Mouse (Mus musculus) forebrain, embryonic 14.5 days (tissue): ENCODE measurements at regions not wholly inside any gene's neighbourhood (a gene's known extent, or its start where the extent isn't known, plus 50 kb on each side); places are given as distances from the start of the nearest gene placed in this dataset.

Experiments
- ATAC-seq: fragments of 200-750 bp; cut with Nextera tagmentation; 2 replicates; pipeline ENCODE4 v1.8.0; 2017; ENCODE audit warnings: mild to moderate bottlenecking, moderate library complexity
- DNase-seq: peaks from one replicate; pipeline ENCODE4 v3.0.0-alpha.2; 2015; ENCODE audit warnings: low spot score
- H3K27ac ChIP-seq: fragments of 300-500 bp; sonication (generic); 2 replicates; pipeline ENCODE4 v1.5.1; 2014; ENCODE audit warnings: low read depth, mild to moderate bottlenecking, control low read depth, low read length, moderate library complexity
- H3K27me3 ChIP-seq: fragments of 300-500 bp; sonication (generic); replicated peaks from 2 replicates; pipeline ENCODE4 v1.6.1; 2014; ENCODE audit warnings: low read length, control low read depth, mixed read lengths; ENCODE audit not compliant: control insufficient read depth, insufficient read depth
- H3K36me3 ChIP-seq: fragments of 300-500 bp; sonication (generic); 2 replicates; pipeline ENCODE4 v1.6.1; 2014; ENCODE audit warnings: low read length, control low read depth; ENCODE audit not compliant: control insufficient read depth, insufficient read depth
- H3K4me1 ChIP-seq: fragments of 300-500 bp; sonication (generic); 2 replicates; pipeline ENCODE4 v1.6.1; 2014; ENCODE audit warnings: antibody characterized with exemption, low read length, control low read depth; ENCODE audit not compliant: control insufficient read depth, insufficient read depth
- H3K4me2 ChIP-seq: fragments of 300-500 bp; sonication (generic); 2 replicates; pipeline ENCODE4 v1.6.1; 2014; ENCODE audit warnings: mild to moderate bottlenecking, control low read depth, low read length
- H3K4me3 ChIP-seq: fragments of 300-500 bp; sonication (generic); 2 replicates; pipeline ENCODE4 v1.5.1; 2014; ENCODE audit warnings: low read depth, low read length, control low read depth
- H3K9ac ChIP-seq: fragments of 300-500 bp; sonication (generic); 2 replicates; pipeline ENCODE4 v1.6.1; 2014; ENCODE audit warnings: mild to moderate bottlenecking, low read length, control low read depth, moderate library complexity
- H3K9me3 ChIP-seq: fragments of 300-500 bp; sonication (generic); replicated peaks from 2 replicates; pipeline ENCODE4 v1.6.1; 2016; ENCODE audit warnings: low read length, control low read depth, mixed read lengths; ENCODE audit not compliant: control insufficient read depth
- WGBS: fragments of 180-500 bp; shearing (Covaris S2); extraction: QIAGEN DNeasy Blood & Tissue Kit; methylation state at CpG from one replicate; pipeline ENCODE4 v1.1.7; 2014; 5-methylcytosine and 5-hydroxymethylcytosine counted together

- Histone ChIP-seq H3K27ac (no peak overlapping the region), H3K4me3 (no peak overlapping the region), H3K9me3 (no peaks in the 10 kb centered on the region), H3K4me1 (peaks cover 23% of the 10 kb centered on the region), H3K4me2 (no peak overlapping the region), H3K9ac (no peak overlapping the region), H3K36me3 (no peaks in the 10 kb centered on the region), H3K27me3 (0 out of 2 replicates have a peak, but pooled peaks cover 2% of the 10 kb centered on the region)
- 93% methylated on average over 6 of the region's 6 CpGs for WGBS
- DNase-seq (no peak), ATAC-seq (no peak)
These were observed 288.8 kb downstream of the Irs2 start for GRCm38 (mm10) chr8:10719411-10719810.

- Histone ChIP-seq H3K36me3 (no peaks in the 10 kb centered on the region), H3K9me3 (no peaks in the 10 kb centered on the region), H3K4me2 (no peak overlapping the region), H3K9ac (no peak overlapping the region), H3K27ac (no peak overlapping the region), H3K4me3 (no peak overlapping the region), H3K27me3 (no peaks in the 10 kb centered on the region), H3K4me1 (peaks cover 13% of the 10 kb centered on the region)
- ATAC-seq (no peak), DNase-seq (no peak)
- 80% methylated on average over 8 of the region's 8 CpGs for WGBS
These were observed 291.0 kb downstream of the Irs2 start for GRCm38 (mm10) chr8:10717297-10717696.

DNA sequence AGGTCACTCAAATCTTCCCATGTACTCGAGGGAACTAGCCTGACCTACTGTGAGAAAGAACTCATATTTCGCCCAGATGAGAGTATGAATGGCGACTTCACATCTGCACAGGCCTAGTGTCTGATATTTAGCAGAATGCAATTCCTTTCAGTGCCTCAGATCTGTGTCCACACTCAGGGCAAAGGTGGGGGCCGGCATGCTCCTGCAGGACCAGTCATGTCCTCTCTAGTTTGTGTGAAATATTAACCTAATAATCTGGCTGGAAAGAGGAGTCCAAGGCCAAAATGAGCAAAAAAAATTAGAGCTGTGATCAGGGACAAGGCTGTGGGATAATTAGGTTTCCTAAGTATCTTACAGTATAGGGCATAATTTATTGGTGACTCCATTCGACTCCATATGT, 292.1 kb downstream of the Irs2 start:
- Histone ChIP-seq H3K4me2 (no peak overlapping the region), H3K36me3 (no peaks in the 10 kb centered on the region), H3K4me3 (no peak overlapping the region), H3K27ac (no peak overlapping the region), H3K9me3 (no peaks in the 10 kb centered on the region), H3K9ac (no peak overlapping the region), H3K27me3 (no peaks in the 10 kb centered on the region), H3K4me1 (peaks cover 2% of the 10 kb centered on the region)
- no peak for ATAC-seq
- DNase-seq = no peak
- WGBS = 87% methylated on average over 5 of the region's 5 CpGs

GRCm38 (mm10) chr8:10713515-10714042, 294.7 kb downstream of the Irs2 start:
- H3K9ac ChIP-seq = no peak overlapping the region
- no peak overlapping the region for H3K4me2 ChIP-seq
- DNase-seq = peak; percentile 43
- H3K9me3 ChIP-seq = no peaks in the 10 kb centered on the region
- H3K36me3 ChIP-seq = no peaks in the 10 kb centered on the region
- no peak overlapping the region for H3K27ac ChIP-seq
- no peaks in the 10 kb centered on the region for H3K4me1 ChIP-seq
- no peak overlapping the region for H3K4me3 ChIP-seq
- WGBS = 57% methylated on average over 13 of the region's 13 CpGs
- H3K27me3 ChIP-seq = no peaks in the 10 kb centered on the region
- no peak for ATAC-seq

- no peak overlapping the region for H3K27ac ChIP-seq
- H3K4me2 ChIP-seq = no peak overlapping the region
- ATAC-seq (no peak), DNase-seq (no peak)
- H3K36me3 ChIP-seq = no peaks in the 10 kb centered on the region
- no peak overlapping the region for H3K4me3 ChIP-seq
- H3K9ac ChIP-seq = no peak overlapping the region
- no peaks in the 10 kb centered on the region for H3K9me3 ChIP-seq
- WGBS = 66% methylated on average over 7 of the region's 7 CpGs
- no peaks in the 10 kb centered on the region for H3K4me1 ChIP-seq
- H3K27me3 ChIP-seq = no peaks in the 10 kb centered on the region
These were observed 296.1 kb downstream of the Irs2 start for GRCm38 (mm10) chr8:10712118-10712689.

- H3K27me3 ChIP-seq = no peaks in the 10 kb centered on the region
- H3K36me3 ChIP-seq = no peaks in the 10 kb centered on the region
- no peak overlapping the region for H3K27ac ChIP-seq
- ATAC-seq = no peak
- no peak overlapping the region for H3K4me2 ChIP-seq
- no peaks in the 10 kb centered on the region for H3K9me3 ChIP-seq
- no peak overlapping the region for H3K4me3 ChIP-seq
- no peaks in the 10 kb centered on the region for H3K4me1 ChIP-seq
- WGBS = 78% methylated on average over 7 of the region's 7 CpGs
- H3K9ac ChIP-seq = no peak overlapping the region
- no peak for DNase-seq
These were observed 296.8 kb downstream of the Irs2 start for GRCm38 (mm10) chr8:10711474-10711873.

DNA sequence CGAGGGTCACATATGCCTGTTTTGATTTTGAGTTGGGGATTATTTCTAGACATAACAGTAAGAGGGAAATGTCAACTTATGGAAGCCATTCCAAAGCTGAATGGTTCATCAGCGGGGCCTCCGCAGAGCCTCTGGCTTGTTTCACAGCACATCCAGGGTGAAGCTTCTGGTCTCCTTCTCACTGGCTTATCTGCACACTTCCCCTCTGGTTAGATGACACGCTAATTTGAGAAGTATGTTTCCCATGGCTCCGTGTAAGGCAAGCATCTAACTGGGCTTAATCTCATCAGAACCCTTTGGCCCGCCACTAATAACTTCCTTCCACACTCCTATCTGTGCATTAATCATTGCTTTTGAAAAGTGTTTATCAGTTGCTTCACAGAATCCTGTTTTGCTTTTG, 299.7 kb downstream of the Irs2 start:
- Histone ChIP-seq H3K36me3 (no peaks in the 10 kb centered on the region), H3K4me3 (no peak overlapping the region), H3K9ac (no peak overlapping the region), H3K27me3 (no peaks in the 10 kb centered on the region), H3K27ac (no peak overlapping the region), H3K9me3 (no peaks in the 10 kb centered on the region), H3K4me2 (no peak overlapping the region), H3K4me1 (no peaks in the 10 kb centered on the region)
- 97% methylated on average over 6 of the region's 6 CpGs for WGBS
- no peak for DNase-seq
- no peak for ATAC-seq

DNA sequence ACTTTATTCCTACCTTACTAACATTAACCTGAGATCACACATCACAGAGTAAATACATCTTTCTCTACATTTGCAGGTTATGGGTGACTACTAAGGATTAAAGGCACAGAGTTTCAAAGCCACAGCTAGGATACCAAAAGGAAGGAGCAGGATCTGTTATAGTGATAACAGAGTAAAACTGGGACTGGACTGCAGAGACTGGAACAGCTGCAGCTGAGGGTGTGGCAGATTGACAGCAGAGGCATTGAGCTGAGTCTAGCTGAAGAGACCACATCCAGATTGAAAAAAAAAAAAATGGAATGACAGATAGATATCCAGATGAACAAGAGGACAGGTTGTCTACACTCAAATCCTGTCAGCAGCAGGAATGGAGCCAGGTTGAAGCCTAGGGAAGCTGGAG, 301.1 kb downstream of the Irs2 start:
- no peak overlapping the region for H3K9ac ChIP-seq
- peaks cover 8% of the 10 kb centered on the region for H3K4me1 ChIP-seq
- no peak for ATAC-seq
- H3K4me3 ChIP-seq = no peak overlapping the region
- no peaks in the 10 kb centered on the region for H3K9me3 ChIP-seq
- no peak for DNase-seq
- no peaks in the 10 kb centered on the region for H3K36me3 ChIP-seq
- no peaks in the 10 kb centered on the region for H3K27me3 ChIP-seq
- no peak overlapping the region for H3K4me2 ChIP-seq
- H3K27ac ChIP-seq = no peak overlapping the region

GRCm38 (mm10) chr8:10705909-10706308, 302.3 kb downstream of the Irs2 start:
- Histone ChIP-seq H3K4me2 (no peak overlapping the region), H3K9ac (no peak overlapping the region), H3K4me3 (no peak overlapping the region), H3K9me3 (no peaks in the 10 kb centered on the region), H3K27ac (no peak overlapping the region), H3K27me3 (no peaks in the 10 kb centered on the region), H3K36me3 (no peaks in the 10 kb centered on the region), H3K4me1 (peaks cover 15% of the 10 kb centered on the region)
- ATAC-seq (no peak), DNase-seq (no peak)
- WGBS = 77% methylated on average over 7 of the region's 7 CpGs
